Mouse (Mus musculus) forebrain, embryonic 12.5 days (tissue): ENCODE results near the gene Gng10. TPM values are rescaled to one million over a fixed set of nuclear protein-coding genes. Genes with fewer than 3 reads are reported as not detected.
A peak's percentile ranks its signal among the peaks of the same experiment; 100 is the strongest.

Experiments
- ATAC-seq: fragments of 200-750 bp; cut with Nextera tagmentation; 2 replicates; pipeline ENCODE4 v1.8.0; 2017; ENCODE audit warnings: moderate TSS enrichment; ENCODE audit not compliant: low FRiP score
- H3K27ac ChIP-seq: fragments of 300-500 bp; sonication (generic); 2 replicates; pipeline ENCODE4 v1.5.1; 2016; ENCODE audit warnings: mild to moderate bottlenecking
- H3K27me3 ChIP-seq: fragments of 300-500 bp; sonication (generic); 2 replicates; pipeline ENCODE4 v1.6.1; 2016; ENCODE audit warnings: mild to moderate bottlenecking
- H3K36me3 ChIP-seq: fragments of 300-500 bp; sonication (generic); replicated peaks from 2 replicates; pipeline ENCODE4 v1.6.1; 2016; ENCODE audit warnings: mild to moderate bottlenecking
- H3K4me1 ChIP-seq: fragments of 300-500 bp; sonication (generic); 2 replicates; pipeline ENCODE4 v1.6.1; 2016
- H3K4me2 ChIP-seq: fragments of 300-500 bp; sonication (generic); 2 replicates; pipeline ENCODE4 v1.6.1; 2016; ENCODE audit warnings: mild to moderate bottlenecking, moderate library complexity
- H3K4me3 ChIP-seq: fragments of 300-500 bp; sonication (generic); replicated peaks from 2 replicates; pipeline ENCODE4 v1.5.1; 2016; ENCODE audit warnings: mild to moderate bottlenecking
- H3K9ac ChIP-seq: fragments of 300-500 bp; sonication (generic); 2 replicates; pipeline ENCODE4 v1.6.1; 2016; ENCODE audit warnings: mild to moderate bottlenecking
- H3K9me3 ChIP-seq: fragments of 300-500 bp; sonication (generic); 2 replicates; pipeline ENCODE4 v1.6.1; 2016
- WGBS: fragments of 180-500 bp; shearing (Covaris S2); methylation state at CpG from one replicate; pipeline ENCODE4 v1.1.7; 2016; 5-methylcytosine and 5-hydroxymethylcytosine counted together
- polyA plus RNA-seq: library from polyadenylated mRNA; unstranded; fragments of >200 nt; fragmentation: Nextera tagmentation; extraction: Ambion mirVana; gene quantifications from 2 replicates; pipeline ENCODE4 v1.2.1, GENCODE M21; 2016

Gng10 gene
- polyA plus RNA-seq, 1 experiment from 2014 or later: 110 TPM

GRCm38 (mm10) chr4:59000614-59001013, 34.3 kb upstream of the Gng10 start:
- whole genome bisulfite sequencing: 0% methylated on average over 2 of the region's 2 CpGs
- Histone ChIP-seq H3K4me2 (no peak overlapping the region), H3K4me3 (no peak overlapping the region), H3K36me3 (no peaks in the 10 kb centered on the region), H3K27me3 (no peaks in the 10 kb centered on the region; the same call in 1 of the 2 replicates), H3K9me3 (no peaks in the 10 kb centered on the region), H3K27ac (no peak overlapping the region), H3K4me1 (peaks cover 26% of the 10 kb centered on the region), H3K9ac (no peak overlapping the region)
- no peak for ATAC-seq

GRCm38 (mm10) chr4:59002948-59003805, 31.7 kb upstream of the Gng10 start, which contains the start of gene Gm20503:
Gene Gm20503, plus strand, starts transcription at chr4:59003210.
- Histone ChIP-seq H3K4me1 (peaks cover 28% of the 10 kb centered on the region), H3K27ac (peak within 1 kb of the TSS; percentile 93), H3K9me3 (no peaks in the 10 kb centered on the region), H3K4me2 (peak within 1 kb of the TSS; percentile 83), H3K27me3 (no peaks in the 10 kb centered on the region), H3K4me3 (peak within 1 kb of the TSS; percentile 94), H3K9ac (peak within 1 kb of the TSS; percentile 84), H3K36me3 (no peaks in the 10 kb centered on the region)
- peak; percentile 99 for ATAC-seq
- WGBS: under 1% methylated on average over 89 of the region's 89 CpGs

GRCm38 (mm10) chr4:59003806-59004200, 31.1 kb upstream of the Gng10 start:
- WGBS: 41% methylated on average over 7 of the region's 7 CpGs
- Histone ChIP-seq H3K27me3 (no peaks in the 10 kb centered on the region), H3K9ac (peak overlapping the region; percentile 84), H3K36me3 (no peaks in the 10 kb centered on the region), H3K9me3 (no peaks in the 10 kb centered on the region), H3K27ac (no peak overlapping the region), H3K4me2 (peak overlapping the region; percentile 83), H3K4me3 (peak overlapping the region; percentile 94), H3K4me1 (peaks cover 28% of the 10 kb centered on the region)
- ATAC-seq: no peak

GRCm38 (mm10) chr4:59006211-59006610, 28.7 kb upstream of the Gng10 start:
- 68% methylated on average over 8 of the region's 8 CpGs for WGBS
- no peaks in the 10 kb centered on the region for H3K27me3 ChIP-seq
- peaks cover 28% of the 10 kb centered on the region for H3K4me1 ChIP-seq
- no peak overlapping the region for H3K4me3 ChIP-seq
- no peak overlapping the region for H3K27ac ChIP-seq
- H3K9ac ChIP-seq: no peak overlapping the region
- H3K36me3 ChIP-seq: no peaks in the 10 kb centered on the region
- no peak for ATAC-seq
- H3K4me2 ChIP-seq: no peak overlapping the region
- no peaks in the 10 kb centered on the region for H3K9me3 ChIP-seq

- 85% methylated on average over 6 of the region's 6 CpGs for WGBS
- Histone ChIP-seq H3K4me2 (no peak overlapping the region), H3K27me3 (no peaks in the 10 kb centered on the region), H3K4me1 (peaks cover 28% of the 10 kb centered on the region), H3K36me3 (no peaks in the 10 kb centered on the region), H3K4me3 (no peak overlapping the region), H3K27ac (no peak overlapping the region), H3K9me3 (no peaks in the 10 kb centered on the region), H3K9ac (no peak overlapping the region)
- no peak for ATAC-seq
These were observed 27.9 kb upstream of the Gng10 start for GRCm38 (mm10) chr4:59007016-59007415.

GRCm38 (mm10) chr4:59007974-59008373, 26.9 kb upstream of the Gng10 start:
- Histone ChIP-seq H3K9ac (no peak overlapping the region), H3K36me3 (no peaks in the 10 kb centered on the region), H3K27ac (no peak overlapping the region), H3K27me3 (no peaks in the 10 kb centered on the region), H3K4me3 (no peak overlapping the region), H3K4me1 (peaks cover 24% of the 10 kb centered on the region), H3K4me2 (no peak overlapping the region), H3K9me3 (no peaks in the 10 kb centered on the region)
- no peak for ATAC-seq
- 80% methylated on average over 5 of the region's 5 CpGs for WGBS

GRCm38 (mm10) chr4:59009186-59009585, 25.7 kb upstream of the Gng10 start:
- Histone ChIP-seq H3K4me1 (peaks cover 16% of the 10 kb centered on the region), H3K36me3 (no peaks in the 10 kb centered on the region), H3K4me2 (no peak overlapping the region), H3K27me3 (no peaks in the 10 kb centered on the region), H3K9ac (no peak overlapping the region), H3K27ac (no peak overlapping the region), H3K4me3 (no peak overlapping the region), H3K9me3 (no peaks in the 10 kb centered on the region)
- 94% methylated on average over 7 of the region's 7 CpGs for WGBS
- ATAC-seq: no peak

- no peak for ATAC-seq
- Histone ChIP-seq H3K27ac (no peak overlapping the region), H3K9me3 (no peaks in the 10 kb centered on the region), H3K9ac (no peak overlapping the region), H3K27me3 (no peaks in the 10 kb centered on the region), H3K4me1 (peaks cover 11% of the 10 kb centered on the region), H3K4me2 (no peak overlapping the region), H3K36me3 (no peaks in the 10 kb centered on the region), H3K4me3 (no peak overlapping the region)
- 78% methylated on average over 4 of the region's 4 CpGs for WGBS
These were observed 25.2 kb upstream of the Gng10 start for GRCm38 (mm10) chr4:59009696-59010095.

- Histone ChIP-seq H3K36me3 (no peaks in the 10 kb centered on the region), H3K27ac (no peak overlapping the region), H3K9me3 (no peaks in the 10 kb centered on the region), H3K9ac (no peak overlapping the region), H3K27me3 (no peaks in the 10 kb centered on the region), H3K4me2 (no peak overlapping the region), H3K4me1 (no peaks in the 10 kb centered on the region; the same call in 1 of the 2 replicates), H3K4me3 (no peak overlapping the region)
- ATAC-seq: no peak
- 81% methylated on average over 3 of the region's 3 CpGs for WGBS
These were observed 23.4 kb upstream of the Gng10 start for GRCm38 (mm10) chr4:59011446-59011845.

- Histone ChIP-seq H3K36me3 (peaks cover 16% of the 10 kb centered on the region), H3K4me1 (no peaks in the 10 kb centered on the region), H3K27me3 (no peaks in the 10 kb centered on the region), H3K9ac (no peak overlapping the region), H3K4me3 (no peak overlapping the region), H3K9me3 (no peaks in the 10 kb centered on the region), H3K4me2 (no peak overlapping the region), H3K27ac (no peak overlapping the region)
- WGBS: 90% methylated on average over 3 of the region's 3 CpGs
- ATAC-seq: no peak
These were observed 19.7 kb upstream of the Gng10 start for GRCm38 (mm10) chr4:59015181-59015580.

- H3K36me3 ChIP-seq: peaks cover 23% of the 10 kb centered on the region
- H3K4me2 ChIP-seq: no peak overlapping the region
- H3K9ac ChIP-seq: no peak overlapping the region
- H3K27ac ChIP-seq: no peak overlapping the region
- H3K4me3 ChIP-seq: no peak overlapping the region
- no peaks in the 10 kb centered on the region for H3K27me3 ChIP-seq
- H3K9me3 ChIP-seq: no peaks in the 10 kb centered on the region
- WGBS: 92% methylated on average over 2 of the region's 2 CpGs
- no peak for ATAC-seq
- H3K4me1 ChIP-seq: no peaks in the 10 kb centered on the region
These were observed 18.0 kb upstream of the Gng10 start for GRCm38 (mm10) chr4:59016922-59017321.

- no peak overlapping the region for H3K9ac ChIP-seq
- H3K4me1 ChIP-seq: peaks cover 7% of the 10 kb centered on the region; the same call in 1 of the 2 replicates
- no peaks in the 10 kb centered on the region for H3K9me3 ChIP-seq
- peak overlapping the region; percentile 68 for H3K4me2 ChIP-seq
- no peak for ATAC-seq
- WGBS: 73% methylated on average over 10 of the region's 10 CpGs
- no peaks in the 10 kb centered on the region for H3K36me3 ChIP-seq
- H3K27me3 ChIP-seq: no peaks in the 10 kb centered on the region
- H3K4me3 ChIP-seq: peak overlapping the region; percentile 80
- no peak overlapping the region for H3K27ac ChIP-seq
These were observed 467 bp upstream of the Gng10 start for GRCm38 (mm10) chr4:59034325-59034917.
